Mouse (Mus musculus) thymus, adult 2 months (tissue): ENCODE measurements around the gene Gm20388.

ENCODE experiments used
- CTCF ChIP-seq: fragments of 200-500 bp; IDR thresholded peaks from 2 replicates; pipeline ENCODE4 v1.5.1; 2012; ENCODE audit warnings: mild to moderate bottlenecking, control low read depth, low read length, moderate library complexity, borderline replicate concordance; ENCODE audit not compliant: control insufficient read depth, poor library complexity, insufficient read depth; ENCODE audit errors: extremely low read depth
- POLR2A ChIP-seq: fragments of 200-500 bp; IDR thresholded peaks from 2 replicates; pipeline ENCODE4 v1.6.1; 2012; ENCODE audit warnings: mild to moderate bottlenecking, low read length, control low read depth, moderate library complexity; ENCODE audit not compliant: control insufficient read depth, poor library complexity, insufficient read depth; ENCODE audit errors: extremely low read depth

- no peak for TF ChIP-seq CTCF
- TF ChIP-seq POLR2A, result no peak
These were observed 1169.3 kb downstream of the Gm20388 start for GRCm38 (mm10) chr8:121079944-121080343.
